Mouse (Mus musculus) MEL (cell line): ENCODE results near the gene Syt1. TPM values are rescaled to one million over a fixed set of nuclear protein-coding genes. Genes with fewer than 3 reads are reported as not detected.

Experiments used
- DNase-seq: peaks from one replicate; pipeline ENCODE4 v3.0.0; 2011; ENCODE audit warnings: low read depth, low spot score
- H3K27ac ChIP-seq: 2 replicates; pipeline ENCODE4 v1.5.1; 2012; ENCODE audit warnings: low read depth, mild to moderate bottlenecking, control low read depth, low read length, moderate library complexity; ENCODE audit not compliant: control insufficient read depth
- H3K27me3 ChIP-seq, 2 experiments: fragments of 150-350 bp in 1 of 2; sonication (generic) in 1 of 2; 2 replicates each; pipeline ENCODE4 v1.6.1; 2012; ENCODE audit warnings: low read length in 2 of 2, mild to moderate bottlenecking in 2 of 2, improper control_type of control experiment in 1 of 2, moderate library complexity in 1 of 2; ENCODE audit not compliant: insufficient read depth in 2 of 2, control insufficient read depth in 1 of 2
- H3K36me3 ChIP-seq, 2 experiments: 2 replicates each; pipeline ENCODE4 v1.6.1; 2012 to 2014; ENCODE audit warnings: low read length in 2 of 2, improper control_type of control experiment in 1 of 2, inconsistent platforms in 1 of 2, mild to moderate bottlenecking in 1 of 2; ENCODE audit not compliant: insufficient read depth in 2 of 2, control insufficient read depth in 1 of 2
- H3K4me1 ChIP-seq, 2 experiments: fragments of 150-350 bp in 1 of 2; sonication (generic) in 1 of 2; 2 replicates each; pipeline ENCODE4 v1.6.1; 2012; ENCODE audit warnings: low read length in 2 of 2, improper control_type of control experiment in 1 of 2, mild to moderate bottlenecking in 1 of 2; ENCODE audit not compliant: insufficient read depth in 2 of 2, control insufficient read depth in 1 of 2
- H3K4me3 ChIP-seq, 2 experiments: fragments of 150-350 bp in 1 of 2; sonication (generic) in 1 of 2; 2 replicates each; pipeline ENCODE4 v1.5.1; 2012; ENCODE audit warnings: low read depth in 2 of 2, low read length in 2 of 2, mild to moderate bottlenecking in 2 of 2, moderate library complexity in 2 of 2, control low read depth in 1 of 2, improper control_type of control experiment in 1 of 2; ENCODE audit not compliant: control insufficient read depth in 1 of 2, insufficient read depth in 1 of 2
- H3K79me2 ChIP-seq: 2 replicates; pipeline ENCODE4 v1.6.1; 2012; ENCODE audit warnings: mild to moderate bottlenecking, low read length, moderate library complexity; ENCODE audit not compliant: control insufficient read depth, poor library complexity, insufficient read depth
- H3K9ac ChIP-seq: 2 replicates; pipeline ENCODE4 v1.6.1; 2012; ENCODE audit warnings: low read depth, mild to moderate bottlenecking, control low read depth, low read length, moderate library complexity; ENCODE audit not compliant: control insufficient read depth, poor library complexity, severe bottlenecking
- H3K9me3 ChIP-seq: fragments of 150-350 bp; sonication (generic); replicated peaks from 2 replicates; pipeline ENCODE4 v1.6.1; 2012; ENCODE audit warnings: mild to moderate bottlenecking, low read length, improper control_type of control experiment, moderate library complexity; ENCODE audit not compliant: insufficient read depth
- CHD2 ChIP-seq: IDR thresholded peaks from 2 replicates; pipeline ENCODE4 v1.6.1; 2011; ENCODE audit warnings: low read length, improper control_type of control experiment
- E2F4 ChIP-seq: IDR thresholded peaks from 2 replicates; pipeline ENCODE4 v1.6.1; 2011; ENCODE audit warnings: low read depth, low read length, improper control_type of control experiment, borderline replicate concordance
- ELF1 ChIP-seq: IDR thresholded peaks from 2 replicates; pipeline ENCODE4 v1.6.1; 2014; ENCODE audit warnings: low read depth, mild to moderate bottlenecking, inconsistent platforms, low read length, improper control_type of control experiment, moderate library complexity
- EP300 ChIP-seq, 2 experiments: IDR thresholded peaks; 2 replicates each; pipeline ENCODE4 v1.6.1; 2011; ENCODE audit warnings: improper control_type of control experiment in 2 of 2, low read length in 2 of 2, low read depth in 1 of 2, mild to moderate bottlenecking in 1 of 2
- GATA1 ChIP-seq: IDR thresholded peaks from 2 replicates; pipeline ENCODE4 v1.6.1; 2011; ENCODE audit warnings: low read depth, low read length, improper control_type of control experiment
- JUND ChIP-seq: IDR thresholded peaks from 2 replicates; pipeline ENCODE4 v1.6.1; 2011; ENCODE audit warnings: low read depth, mild to moderate bottlenecking, improper control_type of control experiment, low read length
- KAT2A ChIP-seq: conservative IDR thresholded peaks from 2 replicates; pipeline ENCODE4 v1.6.1; 2012; ENCODE audit warnings: low read depth, low read length, improper control_type of control experiment, inconsistent platforms
- MAFK ChIP-seq: IDR thresholded peaks from 2 replicates; pipeline ENCODE4 v1.6.1; 2011; ENCODE audit warnings: low read depth, mild to moderate bottlenecking, low read length, improper control_type of control experiment, borderline replicate concordance
- MAZ ChIP-seq: IDR thresholded peaks from 2 replicates; pipeline ENCODE4 v1.6.1; 2012; ENCODE audit warnings: low read depth, mild to moderate bottlenecking, inconsistent platforms, low read length, improper control_type of control experiment
- MYC ChIP-seq: IDR thresholded peaks from 2 replicates; pipeline ENCODE4 v1.6.1; 2011; ENCODE audit warnings: low read depth, mild to moderate bottlenecking, low read length, improper control_type of control experiment, moderate library complexity
- NELFE ChIP-seq: IDR thresholded peaks from 2 replicates; pipeline ENCODE4 v1.6.1; 2011; ENCODE audit warnings: low read depth, low read length, improper control_type of control experiment
- NRF1 ChIP-seq: IDR thresholded peaks from 2 replicates; pipeline ENCODE4 v1.6.1; 2014; ENCODE audit warnings: low read depth, mild to moderate bottlenecking, inconsistent platforms, low read length, improper control_type of control experiment, moderate library complexity; ENCODE audit not compliant: poor library complexity, insufficient read depth, severe bottlenecking
- POLR2AphosphoS2 ChIP-seq: IDR thresholded peaks from 2 replicates; pipeline ENCODE4 v1.6.1; 2011; ENCODE audit warnings: low read length, improper control_type of control experiment
- POLR2AphosphoS5 ChIP-seq: IDR thresholded peaks from 2 replicates; pipeline ENCODE4 v1.6.1; 2012; ENCODE audit warnings: low read depth, borderline replicate concordance, mild to moderate bottlenecking, inconsistent platforms, low read length, moderate library complexity, mixed read lengths
- RAD21 ChIP-seq: IDR thresholded peaks from 2 replicates; pipeline ENCODE4 v1.6.1; 2011; ENCODE audit warnings: mild to moderate bottlenecking, low read depth, low read length, improper control_type of control experiment
- SIN3A ChIP-seq: IDR thresholded peaks from 2 replicates; pipeline ENCODE4 v1.6.1; 2012; ENCODE audit warnings: low read length, improper control_type of control experiment, inconsistent platforms
- SMC3 ChIP-seq: IDR thresholded peaks from 2 replicates; pipeline ENCODE4 v1.6.1; 2011; ENCODE audit warnings: low read depth, low read length, improper control_type of control experiment
- TAL1 ChIP-seq: IDR thresholded peaks from 2 replicates; pipeline ENCODE4 v1.6.1; 2012; ENCODE audit warnings: mild to moderate bottlenecking, inconsistent platforms, low read length, moderate library complexity, mixed read lengths
- USF2 ChIP-seq, 2 experiments: IDR thresholded peaks; 2 replicates each; pipeline ENCODE4 v1.6.1; 2011 to 2012; ENCODE audit warnings: improper control_type of control experiment in 2 of 2, low read length in 2 of 2, borderline replicate concordance in 1 of 2, inconsistent platforms in 1 of 2, low read depth in 1 of 2, mild to moderate bottlenecking in 1 of 2; ENCODE audit not compliant: insufficient read depth in 1 of 2
- ZC3H11A ChIP-seq: IDR thresholded peaks from 2 replicates; pipeline ENCODE4 v1.6.1; 2012; ENCODE audit warnings: low read depth, mild to moderate bottlenecking, inconsistent platforms, low read length, improper control_type of control experiment
- ZKSCAN1 ChIP-seq: IDR thresholded peaks from 2 replicates; pipeline ENCODE4 v1.6.1; 2012; ENCODE audit warnings: low read depth, mild to moderate bottlenecking, inconsistent platforms, low read length, improper control_type of control experiment, moderate library complexity
- ZMIZ1 ChIP-seq: IDR thresholded peaks from 2 replicates; pipeline ENCODE4 v1.6.1; 2012; ENCODE audit warnings: low read depth, mild to moderate bottlenecking, inconsistent platforms, low read length, improper control_type of control experiment, moderate library complexity
- polyA plus RNA-seq, 2 experiments: library from polyadenylated mRNA; stranded (reverse) in 1 of 2; unstranded in 1 of 2; fragments of >175 nt in 1 of 2; fragments of >200 nt in 1 of 2; gene quantifications; 2 replicates each; pipeline versions ENCODE4 v1.2.1 to v1.2.4; 2012; ENCODE audit warnings: low replicate concordance in 2 of 2, low read depth in 1 of 2; ENCODE audit not compliant: insufficient read length in 2 of 2, insufficient read depth in 1 of 2, missing spikeins in 1 of 2
- total RNA-seq: library from RNA; depleted of rRNA; stranded (reverse); fragments of 300-350 nt; gene quantifications from 2 replicates; pipeline ENCODE4 v1.2.3, GENCODE M21; 2012

Gene Syt1
- total and polyA plus RNA-seq, 3 experiments: not detected

- no peaks in the 10 kb centered on the region for H3K79me2 ChIP-seq
- H3K36me3 ChIP-seq: peaks cover 0 to 25% of the 10 kb centered on the region in 2 experiments; a peak in 2 of 4 replicates
- H3K4me3 ChIP-seq: no peak overlapping the region
- DNase-seq: no peak
- no peak for TF ChIP-seq CHD2
- no peak for TF ChIP-seq USF2 (IDR thresholded peaks at IDR 0.05; ENCODE audit: borderline replicate concordance in 1 of 2, insufficient read depth in 1 of 2, low read depth in 1 of 2, low read length in 2 of 2)
- TF ChIP-seq NRF1: no peak
- no peak for TF ChIP-seq MAFK
- TF ChIP-seq SIN3A: no peak
- no peak for TF ChIP-seq GATA1
- no peaks in the 10 kb centered on the region for H3K27me3 ChIP-seq
- no peaks in the 10 kb centered on the region for H3K9me3 ChIP-seq
- H3K9ac ChIP-seq: no peak overlapping the region
- H3K4me1 ChIP-seq: peaks cover 8 to 19% of the 10 kb centered on the region in 2 experiments
- no peak overlapping the region for H3K27ac ChIP-seq
Observed at GRCm38 (mm10) chr10:108579396-108579795, 431.4 kb downstream of the Syt1 start.

- Histone ChIP-seq H3K9me3 (no peaks in the 10 kb centered on the region), H3K79me2 (no peaks in the 10 kb centered on the region), H3K27me3 (no peaks in the 10 kb centered on the region), H3K36me3 (peaks cover 0 to 11% of the 10 kb centered on the region in 2 experiments; a peak in 2 of 4 replicates), H3K27ac (no peak overlapping the region), H3K9ac (no peak overlapping the region), H3K4me3 (no peak overlapping the region), H3K4me1 (peaks cover under 1 to 11% of the 10 kb centered on the region in 2 experiments; a peak in 3 of 4 replicates)
- DNase-seq: peak; percentile 35
- TF ChIP-seq KAT2A (no peak), MYC (no peak), POLR2AphosphoS5 (no peak), MAZ (no peak), ZC3H11A (no peak), ZMIZ1 (no peak), JUND (no peak), EP300 (IDR thresholded peaks at IDR 0.05; ENCODE audit: low read depth in 1 of 2, low read length in 2 of 2) (no peak), SMC3 (no peak), ELF1 (no peak), CHD2 (no peak), ZKSCAN1 (no peak), RAD21 (no peak), NELFE (no peak), POLR2AphosphoS2 (no peak), TAL1 (no peak), USF2 (IDR thresholded peaks at IDR 0.05; ENCODE audit: borderline replicate concordance in 1 of 2, insufficient read depth in 1 of 2, low read depth in 1 of 2, low read length in 2 of 2) (no peak), E2F4 (no peak)
Observed at GRCm38 (mm10) chr10:108577611-108578010, 433.2 kb downstream of the Syt1 start.
